Mouse (Mus musculus): ENCODE results near the gene 4921524J17Rik. TPM values are rescaled to one million over a fixed set of nuclear protein-coding genes. Genes with fewer than 3 reads are reported as not detected.
A peak's percentile ranks its signal among the peaks of the same experiment; 100 is the strongest.

4921524J17Rik gene
- polyA plus RNA-seq, 1 experiment from 2014 or later = 52.1 TPM

DNA sequence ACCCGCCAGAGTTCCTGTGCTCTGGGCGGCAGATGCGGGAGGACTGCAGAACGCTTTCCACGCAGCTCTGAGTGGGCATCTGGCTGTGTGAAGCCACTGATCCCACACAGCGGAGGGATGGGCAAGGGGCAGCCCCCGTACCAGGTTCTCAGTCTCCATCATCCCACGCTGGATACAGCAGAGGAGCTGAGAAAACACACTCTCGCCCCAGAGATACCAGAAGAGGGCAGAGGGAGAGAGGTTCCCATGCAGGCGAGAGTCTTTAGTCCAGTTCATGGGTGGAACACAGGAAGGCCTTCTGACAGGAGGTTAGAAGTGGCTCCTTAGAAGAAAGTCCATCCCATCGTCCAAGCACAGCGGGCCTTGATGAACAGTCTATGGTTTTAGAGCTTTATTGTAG is 2.2 kb upstream of the 4921524J17Rik start:
- H3K27me3 ChIP-seq = no peaks in the 10 kb centered on the region
- WGBS = 68% methylated on average over 12 of the region's 12 CpGs
- H3K4me3 ChIP-seq = no peak overlapping the region
- H3K27ac ChIP-seq = no peak overlapping the region
- H3K4me1 ChIP-seq = peaks cover 19% of the 10 kb centered on the region
- H3K36me3 ChIP-seq = no peaks in the 10 kb centered on the region
- H3K9me3 ChIP-seq = no peaks in the 10 kb centered on the region
- ATAC-seq (ENCODE audit: low FRiP score, low read depth) = no peak
- H3K9ac ChIP-seq = no peak overlapping the region
- no peak overlapping the region for H3K4me2 ChIP-seq (replicated peaks)

DNA sequence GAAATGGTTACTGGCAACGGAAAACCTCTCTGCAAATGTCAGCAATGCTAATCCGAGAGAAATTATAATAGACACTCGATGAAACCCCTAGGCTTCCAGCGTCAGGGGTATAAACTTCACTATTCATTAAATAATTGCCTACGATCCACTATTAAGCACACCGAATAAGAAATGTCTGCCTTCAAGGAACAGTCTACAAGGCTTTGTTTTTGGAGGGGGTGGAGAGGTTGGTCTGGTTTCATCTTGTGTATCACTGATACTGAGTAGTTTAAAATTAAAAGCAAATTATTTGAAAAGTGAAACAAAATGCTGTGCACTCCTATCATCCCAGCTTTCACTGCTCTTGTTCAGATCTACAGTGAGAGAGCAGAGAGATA is 372 bp upstream of the 4921524J17Rik start:
- peak; percentile 68 for ATAC-seq (ENCODE audit: low FRiP score, low read depth)
- H3K4me1 ChIP-seq = peaks cover 32% of the 10 kb centered on the region
- no peak overlapping the region for H3K27ac ChIP-seq
- peak overlapping the region; percentile 20; the same call in 1 of the 2 replicates for H3K9ac ChIP-seq
- H3K4me3 ChIP-seq = peak overlapping the region; percentile 83
- H3K4me2 ChIP-seq (replicated peaks) = peak overlapping the region; percentile 64
- H3K36me3 ChIP-seq = no peaks in the 10 kb centered on the region
- H3K9me3 ChIP-seq = no peaks in the 10 kb centered on the region
- WGBS = 3% methylated on average over 6 of the region's 6 CpGs
- no peaks in the 10 kb centered on the region for H3K27me3 ChIP-seq

DNA sequence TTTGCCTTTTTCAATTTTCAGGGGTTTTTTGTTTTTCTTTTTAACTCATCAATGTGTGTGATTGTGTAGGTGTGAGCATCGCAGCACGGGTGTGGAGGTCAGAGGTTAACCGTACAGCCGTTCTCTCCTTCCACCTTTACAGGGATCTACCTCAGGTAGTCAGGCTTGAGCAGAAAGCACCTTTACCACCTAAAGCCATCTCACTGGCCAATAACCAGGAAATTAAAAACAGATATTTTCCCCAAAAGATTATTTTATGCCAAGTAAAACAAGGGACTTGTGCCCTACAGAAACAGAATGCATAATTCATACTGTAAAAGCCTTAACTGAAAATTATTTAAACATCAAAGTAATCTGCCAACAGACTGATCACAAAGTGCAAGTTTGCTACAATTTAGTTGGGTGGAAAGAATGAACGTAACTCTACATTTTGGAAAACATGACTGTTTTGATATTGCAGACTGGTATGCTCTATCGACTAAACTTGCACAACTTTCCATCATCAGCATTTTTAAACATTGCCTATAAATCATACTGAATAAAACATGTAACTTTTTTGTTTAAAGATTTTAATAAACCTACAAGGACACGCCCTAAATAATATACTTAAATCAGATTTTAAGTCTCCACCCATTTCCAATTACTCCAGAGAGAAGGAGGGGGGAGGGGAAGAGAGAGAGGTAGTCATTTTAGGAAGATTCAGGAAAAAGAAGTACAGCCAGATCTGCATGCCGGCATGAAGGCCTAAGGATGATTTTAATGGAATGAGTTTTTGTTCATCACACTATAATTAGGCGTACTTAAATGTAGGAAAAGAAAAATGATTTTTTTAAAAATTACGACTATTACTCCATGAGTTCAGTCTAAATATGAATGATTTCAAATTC is 1.1 kb downstream of the 4921524J17Rik start:
- WGBS = 7% methylated on average over 10 of the region's 10 CpGs
- H3K9ac ChIP-seq = peak overlapping the region; percentile 87
- peak overlapping the region; percentile 64 for H3K4me2 ChIP-seq (replicated peaks)
- peak overlapping the region; percentile 97; the same call in 1 of the 2 replicates for H3K27ac ChIP-seq
- no peaks in the 10 kb centered on the region for H3K27me3 ChIP-seq
- peaks cover 43% of the 10 kb centered on the region for H3K4me1 ChIP-seq
- no peaks in the 10 kb centered on the region for H3K9me3 ChIP-seq
- ATAC-seq (ENCODE audit: low FRiP score, low read depth) = no peak
- peak overlapping the region; percentile 83 for H3K4me3 ChIP-seq
- H3K36me3 ChIP-seq = no peaks in the 10 kb centered on the region

DNA sequence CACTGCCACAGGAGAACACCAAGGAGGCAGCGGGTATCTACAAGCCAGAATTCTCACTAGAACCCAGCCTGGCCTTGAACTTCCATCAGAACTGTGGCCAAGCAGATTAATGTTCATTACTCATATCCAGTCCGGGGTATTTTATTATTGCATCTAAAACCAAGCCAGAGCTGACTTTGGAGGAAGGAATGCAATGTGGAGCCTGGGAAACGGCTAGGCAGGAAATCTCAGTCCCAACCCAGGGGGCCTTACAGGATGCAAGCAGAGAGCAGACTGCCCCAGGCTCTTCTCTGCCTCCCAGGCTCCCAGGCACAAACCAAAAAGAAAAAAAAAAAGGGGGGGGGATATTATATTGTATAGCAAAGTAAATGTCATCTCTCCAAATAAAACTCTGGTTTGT is 1.8 kb downstream of the 4921524J17Rik start:
- WGBS = 17% methylated on average over 3 of the region's 3 CpGs
- peak overlapping the region; percentile 64 for H3K4me2 ChIP-seq (replicated peaks)
- peak overlapping the region; percentile 83 for H3K4me3 ChIP-seq
- peak overlapping the region; percentile 87 for H3K9ac ChIP-seq
- H3K27ac ChIP-seq = peak overlapping the region; percentile 23; the same call in 1 of the 2 replicates
- no peak for ATAC-seq (ENCODE audit: low FRiP score, low read depth)
- H3K27me3 ChIP-seq = no peaks in the 10 kb centered on the region
- H3K4me1 ChIP-seq = peaks cover 49% of the 10 kb centered on the region
- H3K9me3 ChIP-seq = no peaks in the 10 kb centered on the region
- 0 out of 2 replicates have a peak, but pooled peaks cover 5% of the 10 kb centered on the region for H3K36me3 ChIP-seq

DNA sequence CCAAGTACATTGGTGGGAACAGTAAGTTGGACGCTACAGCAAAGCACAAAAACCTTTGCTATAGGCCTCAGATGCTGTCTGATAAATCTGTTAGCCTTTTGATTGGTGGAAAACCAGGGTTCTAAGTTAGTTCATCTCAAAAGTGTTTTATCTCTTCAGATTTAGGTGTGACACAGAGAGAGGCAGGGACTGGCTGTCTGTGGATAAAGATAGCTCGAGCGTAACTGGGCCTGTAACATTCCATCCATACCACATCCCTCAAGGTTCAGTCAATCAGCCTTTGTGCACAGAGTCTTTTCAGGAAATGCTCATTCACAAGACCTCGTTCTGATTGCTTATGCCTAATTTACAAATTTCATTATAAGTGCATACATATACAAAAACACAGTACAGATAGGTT is 3.4 kb downstream of the 4921524J17Rik start:
- H3K4me1 ChIP-seq = peaks cover 58% of the 10 kb centered on the region
- no peak overlapping the region for H3K9ac ChIP-seq
- peak overlapping the region; percentile 7 for H3K4me2 ChIP-seq (replicated peaks)
- H3K27me3 ChIP-seq = no peaks in the 10 kb centered on the region
- 0 out of 2 replicates have a peak, but pooled peaks cover 6% of the 10 kb centered on the region for H3K36me3 ChIP-seq
- no peaks in the 10 kb centered on the region for H3K9me3 ChIP-seq
- ATAC-seq (ENCODE audit: low FRiP score, low read depth) = no peak
- WGBS = 23% methylated on average over 4 of the region's 4 CpGs
- H3K4me3 ChIP-seq = no peak overlapping the region
- no peak overlapping the region for H3K27ac ChIP-seq

DNA sequence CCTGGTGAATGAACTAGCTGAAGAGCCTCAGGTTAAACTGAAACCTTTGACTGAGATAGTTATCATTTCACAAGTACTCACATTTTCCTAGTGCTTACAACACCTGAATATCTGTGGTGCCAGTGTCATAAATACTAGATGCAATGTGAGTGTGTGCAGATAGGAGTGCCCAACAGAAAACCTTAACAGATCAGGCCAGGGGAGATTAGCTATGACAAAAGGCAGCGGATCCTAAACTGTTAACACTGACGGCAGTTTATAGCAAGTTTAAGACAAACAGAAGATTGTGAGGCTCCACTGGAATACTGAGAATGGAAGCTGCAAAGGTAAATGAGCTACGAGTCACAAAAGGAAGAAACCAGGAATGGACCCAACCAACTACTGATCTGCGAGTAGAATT is 5.6 kb downstream of the 4921524J17Rik start:
- ATAC-seq (ENCODE audit: low FRiP score, low read depth) = no peak
- WGBS = 76% methylated on average over 4 of the region's 4 CpGs
- peaks cover 55% of the 10 kb centered on the region for H3K4me1 ChIP-seq
- H3K4me3 ChIP-seq = no peak overlapping the region
- H3K9ac ChIP-seq = no peak overlapping the region
- H3K4me2 ChIP-seq (replicated peaks) = no peak overlapping the region
- no peaks in the 10 kb centered on the region for H3K9me3 ChIP-seq
- no peak overlapping the region for H3K27ac ChIP-seq
- H3K36me3 ChIP-seq = peaks cover 12% of the 10 kb centered on the region; the same call in 1 of the 2 replicates
- no peaks in the 10 kb centered on the region for H3K27me3 ChIP-seq

DNA sequence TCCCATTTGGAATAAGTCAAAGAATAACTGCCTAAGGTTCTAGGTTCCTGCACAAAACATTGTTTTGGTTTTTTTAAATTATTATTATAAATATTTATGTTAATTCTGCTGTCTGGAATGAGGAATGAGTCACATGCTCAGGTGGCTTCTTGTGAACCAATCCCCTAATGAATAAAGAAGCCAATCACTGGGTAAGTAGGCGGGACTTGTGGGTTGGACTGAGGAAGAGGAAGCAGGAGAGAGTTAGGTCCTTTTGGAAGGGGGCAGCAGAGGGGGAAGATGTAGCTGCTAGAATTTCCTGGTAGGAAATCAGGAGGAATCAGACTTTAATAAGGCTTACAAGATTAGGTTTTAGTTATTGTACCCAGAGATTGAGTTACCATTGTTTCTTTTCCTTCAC is 11.3 kb downstream of the 4921524J17Rik start:
- Histone ChIP-seq H3K27ac (no peak overlapping the region), H3K4me3 (no peak overlapping the region), H3K36me3 (peaks cover 40% of the 10 kb centered on the region), H3K9ac (no peak overlapping the region), H3K4me1 (peaks cover 22% of the 10 kb centered on the region; the same call in 1 of the 2 replicates), H3K9me3 (no peaks in the 10 kb centered on the region), H3K4me2 (replicated peaks) (no peak overlapping the region), H3K27me3 (no peaks in the 10 kb centered on the region)
- WGBS = 91% methylated on average over 1 of the region's 1 CpGs
- no peak for ATAC-seq (ENCODE audit: low FRiP score, low read depth)

DNA sequence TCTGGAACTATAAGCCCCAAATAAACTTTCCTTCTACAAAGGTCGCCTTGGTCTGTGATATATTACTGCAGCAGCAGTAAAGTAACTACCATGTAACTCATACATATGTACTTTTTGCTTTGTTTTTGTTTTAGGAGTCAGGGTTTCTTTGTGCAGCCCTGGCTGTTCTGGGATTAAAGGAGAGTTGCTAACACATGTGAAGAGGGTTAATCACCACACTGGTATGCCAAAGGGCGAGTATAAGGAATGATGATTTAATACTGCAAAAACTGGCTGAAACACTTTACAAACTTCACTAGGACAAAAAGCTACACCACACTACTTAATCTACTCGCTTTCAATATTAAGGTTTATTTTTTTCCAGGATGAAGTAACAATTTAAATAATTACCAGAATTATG is 24.1 kb downstream of the 4921524J17Rik start:
- no peak for ATAC-seq (ENCODE audit: low FRiP score, low read depth)

DNA sequence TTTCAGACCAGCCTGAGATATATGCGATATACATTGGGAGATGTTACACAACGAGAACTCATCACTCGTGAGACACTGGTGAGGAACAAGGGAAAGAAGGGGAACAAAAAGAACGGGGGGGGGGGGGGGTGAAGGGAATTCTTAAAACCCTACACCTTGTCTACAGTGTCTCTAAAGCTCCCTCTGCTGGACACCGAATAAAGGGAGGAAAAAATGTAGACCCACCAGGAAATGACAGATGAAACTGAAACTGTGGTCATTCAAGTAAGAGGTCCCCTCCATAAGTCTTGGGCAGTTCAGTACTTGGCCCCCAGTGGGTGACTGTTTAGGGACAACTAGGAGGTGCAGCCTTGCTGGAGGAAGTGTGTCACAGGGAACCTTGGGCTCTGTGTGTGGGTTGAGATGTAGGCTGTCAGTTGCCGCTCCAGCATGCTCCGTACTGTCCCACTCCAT is 24.6 kb downstream of the 4921524J17Rik start:
- H3K4me1 ChIP-seq = no peaks in the 10 kb centered on the region
- no peak overlapping the region for H3K27ac ChIP-seq
- 0 out of 2 replicates have a peak, but pooled peaks cover 6% of the 10 kb centered on the region for H3K36me3 ChIP-seq
- ATAC-seq (ENCODE audit: low FRiP score, low read depth) = no peak
- H3K9me3 ChIP-seq = no peaks in the 10 kb centered on the region
- H3K27me3 ChIP-seq = no peaks in the 10 kb centered on the region
- no peak overlapping the region for H3K4me3 ChIP-seq
- H3K9ac ChIP-seq = no peak overlapping the region
- WGBS = 66% methylated on average over 7 of the region's 7 CpGs
- no peak overlapping the region for H3K4me2 ChIP-seq (replicated peaks)

More for the DNA sequence above, 24.1 kb downstream of the 4921524J17Rik start:
- 72% methylated on average over 3 of the region's 3 CpGs for WGBS
- Histone ChIP-seq H3K36me3 (0 out of 2 replicates have a peak, but pooled peaks cover 6% of the 10 kb centered on the region), H3K4me3 (no peak overlapping the region), H3K9me3 (no peaks in the 10 kb centered on the region), H3K9ac (no peak overlapping the region), H3K27me3 (no peaks in the 10 kb centered on the region), H3K27ac (no peak overlapping the region), H3K4me1 (no peaks in the 10 kb centered on the region), H3K4me2 (replicated peaks) (no peak overlapping the region)

DNA sequence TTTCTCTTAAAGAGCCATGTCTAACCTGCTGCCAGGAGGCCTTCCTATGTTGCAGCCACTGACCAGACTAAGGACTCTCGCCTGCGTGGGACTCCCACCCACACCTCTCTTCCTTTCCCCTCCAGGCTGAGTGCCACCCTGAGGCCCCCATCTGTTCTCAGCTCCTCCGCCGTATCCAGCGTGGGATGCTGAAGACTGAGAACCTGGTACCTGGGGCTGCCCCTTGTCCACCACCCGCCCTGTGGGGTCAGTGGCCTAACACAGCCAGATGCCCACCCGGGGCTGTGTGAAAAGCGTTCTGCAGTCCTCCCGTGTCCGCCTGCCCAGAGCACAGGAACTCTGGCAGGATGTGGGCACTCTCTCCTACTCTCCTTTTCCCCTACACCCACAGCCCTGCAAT is 26.7 kb downstream of the 4921524J17Rik start:
- no peak overlapping the region for H3K27ac ChIP-seq
- no peak overlapping the region for H3K9ac ChIP-seq
- no peak overlapping the region for H3K4me3 ChIP-seq
- WGBS = 83% methylated on average over 10 of the region's 10 CpGs
- no peaks in the 10 kb centered on the region for H3K27me3 ChIP-seq
- no peaks in the 10 kb centered on the region for H3K9me3 ChIP-seq
- H3K4me1 ChIP-seq = no peaks in the 10 kb centered on the region
- no peak for ATAC-seq (ENCODE audit: low FRiP score, low read depth)
- H3K36me3 ChIP-seq = 0 out of 2 replicates have a peak, but pooled peaks cover 6% of the 10 kb centered on the region
- no peak overlapping the region for H3K4me2 ChIP-seq (replicated peaks)

DNA sequence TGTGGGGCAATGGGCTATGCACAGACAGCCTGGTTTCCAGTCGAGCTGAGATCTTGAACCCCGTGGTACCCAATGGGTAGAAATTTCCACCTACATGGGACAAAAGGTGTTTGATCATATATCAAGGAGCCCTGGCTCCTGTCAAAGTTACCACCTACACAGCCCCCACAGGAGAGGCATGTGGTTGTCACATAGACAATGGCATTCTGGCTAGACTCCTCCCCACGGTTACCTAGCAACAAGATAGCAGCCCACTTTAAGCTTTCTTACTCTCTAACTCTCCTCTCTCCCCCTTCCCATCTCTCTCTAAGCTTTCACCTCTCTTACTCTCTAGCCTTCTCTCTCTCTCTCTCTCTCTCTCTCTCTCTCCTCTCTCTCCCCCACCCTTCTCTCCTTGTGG is 27.2 kb downstream of the 4921524J17Rik start:
- Histone ChIP-seq H3K9ac (no peak overlapping the region), H3K27ac (no peak overlapping the region), H3K4me1 (no peaks in the 10 kb centered on the region), H3K27me3 (no peaks in the 10 kb centered on the region), H3K4me2 (replicated peaks) (no peak overlapping the region), H3K4me3 (no peak overlapping the region), H3K36me3 (0 out of 2 replicates have a peak, but pooled peaks cover 6% of the 10 kb centered on the region), H3K9me3 (no peaks in the 10 kb centered on the region)
- WGBS = 50% methylated on average over 3 of the region's 3 CpGs
- ATAC-seq (ENCODE audit: low FRiP score, low read depth) = no peak

DNA sequence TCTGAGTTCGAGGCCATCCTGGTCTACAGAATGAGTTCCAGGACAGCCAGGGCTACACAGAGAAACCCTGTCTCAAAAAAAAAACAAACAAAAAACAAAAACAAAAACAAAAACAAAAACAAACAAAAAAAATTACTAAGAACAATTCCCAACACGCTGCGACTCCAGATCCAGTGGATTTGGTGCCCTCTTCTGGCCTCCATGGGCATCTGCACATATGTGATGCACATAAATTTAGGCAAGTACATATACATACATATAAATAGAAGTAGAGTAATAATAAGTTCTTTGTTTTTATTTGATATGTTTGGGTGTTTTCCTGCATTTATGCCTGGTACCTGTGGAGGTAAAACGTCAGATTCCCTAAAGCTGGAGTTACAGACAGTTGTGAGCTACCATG is 34.1 kb downstream of the 4921524J17Rik start:
- no peak overlapping the region for H3K27ac ChIP-seq
- H3K4me2 ChIP-seq (replicated peaks) = no peak overlapping the region
- no peaks in the 10 kb centered on the region for H3K27me3 ChIP-seq
- ATAC-seq (ENCODE audit: low FRiP score, low read depth) = no peak
- WGBS = 91% methylated on average over 4 of the region's 4 CpGs
- no peaks in the 10 kb centered on the region for H3K9me3 ChIP-seq
- no peaks in the 10 kb centered on the region for H3K36me3 ChIP-seq
- no peak overlapping the region for H3K9ac ChIP-seq
- no peak overlapping the region for H3K4me3 ChIP-seq
- 0 out of 2 replicates have a peak, but pooled peaks cover 4% of the 10 kb centered on the region for H3K4me1 ChIP-seq
